Mouse (Mus musculus): ENCODE results near the gene Hmcn2. TPM values are rescaled to one million over a fixed set of nuclear protein-coding genes. Genes with fewer than 3 reads are reported as not detected.

Hmcn2 gene
- polyA plus RNA-seq, 1 experiment from 2014 or later: 0.10 TPM

- 41% methylated on average over 4 of the region's 4 CpGs for WGBS
- ATAC-seq (ENCODE audit: low FRiP score) (peak; percentile 14; the same call in 1 of the 2 replicates), DNase-seq (ENCODE audit: low spot score, missing footprints) (peak; percentile 87)
- 0 out of 2 replicates have a peak, but pooled peaks cover 3% of the 10 kb centered on the region for H3K4me1 ChIP-seq (ENCODE audit: control insufficient read depth, insufficient read depth, low read length)
- no peak overlapping the region for H3K27ac ChIP-seq (ENCODE audit: low read depth, low read length)
- H3K4me3 ChIP-seq (ENCODE audit: low read depth, low read length): no peak overlapping the region
- no peaks in the 10 kb centered on the region for H3K27me3 ChIP-seq (ENCODE audit: control insufficient read depth, insufficient read depth, low read length)
- no peaks in the 10 kb centered on the region for H3K36me3 ChIP-seq (ENCODE audit: control insufficient read depth, insufficient read depth, low read length)
- H3K9me3 ChIP-seq (ENCODE audit: control insufficient read depth, low read length): no peaks in the 10 kb centered on the region
- H3K9ac ChIP-seq (ENCODE audit: low read length): no peak overlapping the region
- peak overlapping the region; percentile 49; the same call in 1 of the 2 replicates for H3K4me2 ChIP-seq
Measured at GRCm38 (mm10) chr2:31298814-31299213, 15.4 kb upstream of the Hmcn2 start.

- Histone ChIP-seq H3K27ac (ENCODE audit: low read depth, low read length) (no peak overlapping the region), H3K4me3 (ENCODE audit: low read depth, low read length) (no peak overlapping the region), H3K4me2 (no peak overlapping the region), H3K27me3 (ENCODE audit: control insufficient read depth, insufficient read depth, low read length) (no peaks in the 10 kb centered on the region), H3K9me3 (ENCODE audit: control insufficient read depth, low read length) (no peaks in the 10 kb centered on the region), H3K9ac (ENCODE audit: low read length) (no peak overlapping the region), H3K4me1 (ENCODE audit: control insufficient read depth, insufficient read depth, low read length) (0 out of 2 replicates have a peak, but pooled peaks cover 3% of the 10 kb centered on the region), H3K36me3 (ENCODE audit: control insufficient read depth, insufficient read depth, low read length) (no peaks in the 10 kb centered on the region)
- WGBS: 32% methylated on average over 4 of the region's 4 CpGs
- ATAC-seq (ENCODE audit: low FRiP score): peak; percentile 22; the same call in 1 of the 2 replicates
- DNase-seq (ENCODE audit: low spot score, missing footprints): peak; percentile 98
Measured at GRCm38 (mm10) chr2:31299266-31299665, 14.9 kb upstream of the Hmcn2 start.

- no peak overlapping the region for H3K4me3 ChIP-seq (ENCODE audit: low read depth, low read length)
- ATAC-seq (ENCODE audit: low FRiP score): no peak
- no peaks in the 10 kb centered on the region for H3K9me3 ChIP-seq (ENCODE audit: control insufficient read depth, low read length)
- H3K4me1 ChIP-seq (ENCODE audit: control insufficient read depth, insufficient read depth, low read length): 0 out of 2 replicates have a peak, but pooled peaks cover 3% of the 10 kb centered on the region
- no peaks in the 10 kb centered on the region for H3K27me3 ChIP-seq (ENCODE audit: control insufficient read depth, insufficient read depth, low read length)
- H3K27ac ChIP-seq (ENCODE audit: low read depth, low read length): no peak overlapping the region
- no peak overlapping the region for H3K9ac ChIP-seq (ENCODE audit: low read length)
- no peak for DNase-seq (ENCODE audit: low spot score, missing footprints)
- no peak overlapping the region for H3K4me2 ChIP-seq
- WGBS: 76% methylated on average over 10 of the region's 10 CpGs
- no peaks in the 10 kb centered on the region for H3K36me3 ChIP-seq (ENCODE audit: control insufficient read depth, insufficient read depth, low read length)
Measured at GRCm38 (mm10) chr2:31299996-31300395, 14.2 kb upstream of the Hmcn2 start.

GRCm38 (mm10) chr2:31303177-31303576 is 11.0 kb upstream of the Hmcn2 start:
- Histone ChIP-seq H3K27ac (ENCODE audit: low read depth, low read length) (no peak overlapping the region), H3K9ac (ENCODE audit: low read length) (no peak overlapping the region), H3K4me3 (ENCODE audit: low read depth, low read length) (no peak overlapping the region), H3K9me3 (ENCODE audit: control insufficient read depth, low read length) (no peaks in the 10 kb centered on the region), H3K4me1 (ENCODE audit: control insufficient read depth, insufficient read depth, low read length) (0 out of 2 replicates have a peak, but pooled peaks cover 3% of the 10 kb centered on the region), H3K4me2 (no peak overlapping the region), H3K27me3 (ENCODE audit: control insufficient read depth, insufficient read depth, low read length) (no peaks in the 10 kb centered on the region), H3K36me3 (ENCODE audit: control insufficient read depth, insufficient read depth, low read length) (no peaks in the 10 kb centered on the region)
- ATAC-seq (ENCODE audit: low FRiP score): no peak
- 84% methylated on average over 9 of the region's 9 CpGs for WGBS
- no peak for DNase-seq (ENCODE audit: low spot score, missing footprints)

- ATAC-seq (ENCODE audit: low FRiP score) (no peak), DNase-seq (ENCODE audit: low spot score, missing footprints) (no peak)
- Histone ChIP-seq H3K4me2 (no peak overlapping the region), H3K27ac (ENCODE audit: low read depth, low read length) (no peak overlapping the region), H3K9ac (ENCODE audit: low read length) (no peak overlapping the region), H3K27me3 (ENCODE audit: control insufficient read depth, insufficient read depth, low read length) (no peaks in the 10 kb centered on the region), H3K4me1 (ENCODE audit: control insufficient read depth, insufficient read depth, low read length) (no peaks in the 10 kb centered on the region), H3K9me3 (ENCODE audit: control insufficient read depth, low read length) (no peaks in the 10 kb centered on the region), H3K4me3 (ENCODE audit: low read depth, low read length) (no peak overlapping the region), H3K36me3 (ENCODE audit: control insufficient read depth, insufficient read depth, low read length) (no peaks in the 10 kb centered on the region)
- 83% methylated on average over 9 of the region's 9 CpGs for WGBS
Measured at GRCm38 (mm10) chr2:31304191-31304590, 10.0 kb upstream of the Hmcn2 start.

GRCm38 (mm10) chr2:31304801-31305665 is 9.2 kb upstream of the Hmcn2 start:
- Histone ChIP-seq H3K4me2 (no peak overlapping the region), H3K27ac (ENCODE audit: low read depth, low read length) (no peak overlapping the region), H3K4me1 (ENCODE audit: control insufficient read depth, insufficient read depth, low read length) (no peaks in the 10 kb centered on the region), H3K9ac (ENCODE audit: low read length) (no peak overlapping the region), H3K36me3 (ENCODE audit: control insufficient read depth, insufficient read depth, low read length) (no peaks in the 10 kb centered on the region), H3K9me3 (ENCODE audit: control insufficient read depth, low read length) (no peaks in the 10 kb centered on the region), H3K4me3 (ENCODE audit: low read depth, low read length) (no peak overlapping the region), H3K27me3 (ENCODE audit: control insufficient read depth, insufficient read depth, low read length) (no peaks in the 10 kb centered on the region)
- no peak for ATAC-seq (ENCODE audit: low FRiP score)
- DNase-seq (ENCODE audit: low spot score, missing footprints): peak; percentile 75
- WGBS: 79% methylated on average over 22 of the region's 22 CpGs

GRCm38 (mm10) chr2:31305684-31306083 is 8.5 kb upstream of the Hmcn2 start:
- DNase-seq (ENCODE audit: low spot score, missing footprints) (peak; percentile 87), ATAC-seq (ENCODE audit: low FRiP score) (no peak)
- Histone ChIP-seq H3K4me1 (ENCODE audit: control insufficient read depth, insufficient read depth, low read length) (no peaks in the 10 kb centered on the region), H3K36me3 (ENCODE audit: control insufficient read depth, insufficient read depth, low read length) (no peaks in the 10 kb centered on the region), H3K27ac (ENCODE audit: low read depth, low read length) (no peak overlapping the region), H3K9ac (ENCODE audit: low read length) (no peak overlapping the region), H3K9me3 (ENCODE audit: control insufficient read depth, low read length) (no peaks in the 10 kb centered on the region), H3K4me2 (no peak overlapping the region), H3K27me3 (ENCODE audit: control insufficient read depth, insufficient read depth, low read length) (no peaks in the 10 kb centered on the region), H3K4me3 (ENCODE audit: low read depth, low read length) (no peak overlapping the region)
- WGBS: 41% methylated on average over 4 of the region's 4 CpGs

GRCm38 (mm10) chr2:31308257-31308656 is 6.0 kb upstream of the Hmcn2 start:
- ATAC-seq (ENCODE audit: low FRiP score) (no peak), DNase-seq (ENCODE audit: low spot score, missing footprints) (no peak)
- Histone ChIP-seq H3K9me3 (ENCODE audit: control insufficient read depth, low read length) (no peaks in the 10 kb centered on the region), H3K4me1 (ENCODE audit: control insufficient read depth, insufficient read depth, low read length) (no peaks in the 10 kb centered on the region), H3K27me3 (ENCODE audit: control insufficient read depth, insufficient read depth, low read length) (peaks cover 9% of the 10 kb centered on the region), H3K9ac (ENCODE audit: low read length) (no peak overlapping the region), H3K4me2 (no peak overlapping the region), H3K4me3 (ENCODE audit: low read depth, low read length) (no peak overlapping the region), H3K27ac (ENCODE audit: low read depth, low read length) (no peak overlapping the region), H3K36me3 (ENCODE audit: control insufficient read depth, insufficient read depth, low read length) (no peaks in the 10 kb centered on the region)
- 61% methylated on average over 4 of the region's 4 CpGs for WGBS

GRCm38 (mm10) chr2:31309549-31309948 is 4.7 kb upstream of the Hmcn2 start:
- Histone ChIP-seq H3K27me3 (ENCODE audit: control insufficient read depth, insufficient read depth, low read length) (peaks cover 22% of the 10 kb centered on the region), H3K4me1 (ENCODE audit: control insufficient read depth, insufficient read depth, low read length) (no peaks in the 10 kb centered on the region)
- 71% methylated on average over 15 of the region's 15 CpGs for WGBS

More at GRCm38 (mm10) chr2:31309549-31309948, 4.7 kb upstream of the Hmcn2 start:
- DNase-seq (ENCODE audit: low spot score, missing footprints): no peak
- Histone ChIP-seq H3K4me3 (ENCODE audit: low read depth, low read length) (no peak overlapping the region), H3K27ac (ENCODE audit: low read depth, low read length) (no peak overlapping the region), H3K36me3 (ENCODE audit: control insufficient read depth, insufficient read depth, low read length) (no peaks in the 10 kb centered on the region), H3K4me2 (no peak overlapping the region), H3K9me3 (ENCODE audit: control insufficient read depth, low read length) (no peaks in the 10 kb centered on the region), H3K9ac (ENCODE audit: low read length) (no peak overlapping the region)
- no peak for ATAC-seq (ENCODE audit: low FRiP score)
